Mouse (Mus musculus): ENCODE data around the gene Bicd1.

DNA sequence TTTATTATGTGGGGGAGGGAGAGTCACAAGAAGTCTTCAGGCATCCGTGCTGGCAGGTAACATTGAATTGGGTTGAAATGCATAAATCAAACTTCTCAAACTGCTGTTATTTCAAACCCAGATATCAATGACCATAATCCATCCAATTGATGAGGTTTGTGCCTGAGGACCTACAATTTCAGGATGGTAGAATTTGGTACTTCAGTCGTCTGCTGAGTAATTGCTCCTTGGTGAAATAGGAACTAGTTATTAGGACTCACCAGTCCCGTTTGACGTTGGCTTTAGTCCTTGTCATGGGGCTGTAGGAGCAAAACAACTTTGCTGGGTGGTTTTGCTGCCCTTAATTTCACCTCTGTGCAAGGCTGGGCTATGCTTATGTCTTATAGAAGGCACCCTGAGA is 1.2 kb downstream of the Bicd1 start:
- TF ChIP-seq CTCF (IDR thresholded peaks at IDR 0.05; ENCODE audit: low read depth) (no peak), EP300 (IDR thresholded peaks at IDR 0.05; ENCODE audit: low read depth) (no peak)

Measured in liver, postnatal 0 days (tissue).